Mouse (Mus musculus): ENCODE results near the gene Slc7a6os. TPM values are rescaled to one million over a fixed set of nuclear protein-coding genes. Genes with fewer than 3 reads are reported as not detected.
"Not testable (repeated sequence)": the region's sequence is repeated elsewhere in the genome, so short reads cannot be mapped to it uniquely, and the experiment has no call there.

The Slc7a6os gene
- polyA plus RNA-seq, 1 experiment = 11.3 TPM

GRCm38 (mm10) chr8:106231536-106231935, 20.8 kb upstream of the Slc7a6os start:
- no peaks in the 10 kb centered on the region for H3K27me3 ChIP-seq (replicated peaks; ENCODE audit: control insufficient read depth, insufficient read depth, low read length)
- WGBS = 66% methylated on average over 7 of the region's 7 CpGs
- no peak overlapping the region for H3K27ac ChIP-seq (ENCODE audit: insufficient read depth, low read depth, low read length)
- no peaks in the 10 kb centered on the region; the same call in 1 of the 2 replicates for H3K36me3 ChIP-seq (ENCODE audit: control insufficient read depth, insufficient read depth, low read length)
- no peak for TF ChIP-seq CTCF (conservative IDR thresholded peaks at IDR 0.05; ENCODE audit: insufficient read depth, insufficient read length, low read depth, low read length)
- TF ChIP-seq POLR2A (IDR thresholded peaks at IDR 0.05; ENCODE audit: low read depth, low read length) = no peak
- peaks cover under 1% of the 10 kb centered on the region; the same call in 1 of the 2 replicates for H3K4me1 ChIP-seq (ENCODE audit: control insufficient read depth, insufficient read depth, low read length)
- DNase-seq = no peak
- H3K4me3 ChIP-seq (ENCODE audit: insufficient read depth, low read depth, low read length) = no peak overlapping the region

GRCm38 (mm10) chr8:106226589-106226988, 15.9 kb upstream of the Slc7a6os start:
- H3K36me3 ChIP-seq (ENCODE audit: control insufficient read depth, insufficient read depth, low read length) = no peaks in the 10 kb centered on the region; the same call in 1 of the 2 replicates
- TF ChIP-seq CTCF (conservative IDR thresholded peaks at IDR 0.05; ENCODE audit: insufficient read depth, insufficient read length, low read depth, low read length) = peak; percentile 75
- TF ChIP-seq POLR2A (IDR thresholded peaks at IDR 0.05; ENCODE audit: low read depth, low read length) = no peak
- H3K4me3 ChIP-seq (ENCODE audit: insufficient read depth, low read depth, low read length) = no peak overlapping the region
- no peaks in the 10 kb centered on the region for H3K4me1 ChIP-seq (ENCODE audit: control insufficient read depth, insufficient read depth, low read length)
- peak; percentile 51 for DNase-seq
- no peak overlapping the region for H3K27ac ChIP-seq (ENCODE audit: insufficient read depth, low read depth, low read length)
- WGBS = 42% methylated on average over 9 of the region's 9 CpGs
- no peaks in the 10 kb centered on the region for H3K27me3 ChIP-seq (replicated peaks; ENCODE audit: control insufficient read depth, insufficient read depth, low read length)

- WGBS = 90% methylated on average over 3 of the region's 3 CpGs
- no peak for DNase-seq
- H3K27ac ChIP-seq (ENCODE audit: insufficient read depth, low read depth, low read length) = no peak overlapping the region
- 0 out of 2 replicates have a peak, but pooled peaks cover 1% of the 10 kb centered on the region for H3K36me3 ChIP-seq (ENCODE audit: control insufficient read depth, insufficient read depth, low read length)
- TF ChIP-seq POLR2A (IDR thresholded peaks at IDR 0.05; ENCODE audit: low read depth, low read length) (no peak), CTCF (conservative IDR thresholded peaks at IDR 0.05; ENCODE audit: insufficient read depth, insufficient read length, low read depth, low read length) (no peak)
- H3K4me1 ChIP-seq (ENCODE audit: control insufficient read depth, insufficient read depth, low read length) = no peaks in the 10 kb centered on the region
- no peaks in the 10 kb centered on the region for H3K27me3 ChIP-seq (replicated peaks; ENCODE audit: control insufficient read depth, insufficient read depth, low read length)
- no peak overlapping the region for H3K4me3 ChIP-seq (ENCODE audit: insufficient read depth, low read depth, low read length)
Observed at GRCm38 (mm10) chr8:106219620-106220019, 8.9 kb upstream of the Slc7a6os start.

- no peak overlapping the region for H3K4me3 ChIP-seq (ENCODE audit: insufficient read depth, low read depth, low read length)
- no peak for TF ChIP-seq CTCF (conservative IDR thresholded peaks at IDR 0.05; ENCODE audit: insufficient read depth, insufficient read length, low read depth, low read length)
- TF ChIP-seq POLR2A (IDR thresholded peaks at IDR 0.05; ENCODE audit: low read depth, low read length) = no peak
- 96% methylated on average over 3 of the region's 3 CpGs for WGBS
- H3K27me3 ChIP-seq (replicated peaks; ENCODE audit: control insufficient read depth, insufficient read depth, low read length) = no peaks in the 10 kb centered on the region
- H3K4me1 ChIP-seq (ENCODE audit: control insufficient read depth, insufficient read depth, low read length) = peaks cover 4% of the 10 kb centered on the region; the same call in 1 of the 2 replicates
- H3K36me3 ChIP-seq (ENCODE audit: control insufficient read depth, insufficient read depth, low read length) = 0 out of 2 replicates have a peak, but pooled peaks cover 1% of the 10 kb centered on the region
- no peak overlapping the region for H3K27ac ChIP-seq (ENCODE audit: insufficient read depth, low read depth, low read length)
- no peak for DNase-seq
Observed at GRCm38 (mm10) chr8:106213959-106214358, 3.2 kb upstream of the Slc7a6os start.

DNA sequence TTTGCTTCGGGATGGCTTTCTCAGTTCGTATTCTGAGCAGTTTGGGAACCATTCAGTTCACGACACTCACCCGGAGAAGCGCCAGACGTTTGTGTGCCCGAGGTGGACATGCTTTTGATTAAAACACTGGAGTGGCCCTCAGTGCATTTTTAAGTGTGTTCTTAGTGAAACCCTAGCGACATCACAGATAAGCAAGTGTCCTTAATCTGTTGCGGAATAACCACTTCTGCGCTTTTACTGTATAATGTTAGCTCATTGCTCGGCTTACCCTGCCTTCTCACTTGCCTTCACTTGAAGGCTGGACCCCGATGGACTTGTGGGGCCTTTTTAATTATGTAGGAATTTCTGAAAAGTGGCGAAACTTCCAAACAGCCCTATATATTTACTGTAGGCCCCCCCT, 686 bp upstream of the Slc7a6os start:
- TF ChIP-seq CTCF (conservative IDR thresholded peaks at IDR 0.05; ENCODE audit: insufficient read depth, insufficient read length, low read depth, low read length) = no peak
- TF ChIP-seq POLR2A (IDR thresholded peaks at IDR 0.05; ENCODE audit: low read depth, low read length) = no peak

DNA sequence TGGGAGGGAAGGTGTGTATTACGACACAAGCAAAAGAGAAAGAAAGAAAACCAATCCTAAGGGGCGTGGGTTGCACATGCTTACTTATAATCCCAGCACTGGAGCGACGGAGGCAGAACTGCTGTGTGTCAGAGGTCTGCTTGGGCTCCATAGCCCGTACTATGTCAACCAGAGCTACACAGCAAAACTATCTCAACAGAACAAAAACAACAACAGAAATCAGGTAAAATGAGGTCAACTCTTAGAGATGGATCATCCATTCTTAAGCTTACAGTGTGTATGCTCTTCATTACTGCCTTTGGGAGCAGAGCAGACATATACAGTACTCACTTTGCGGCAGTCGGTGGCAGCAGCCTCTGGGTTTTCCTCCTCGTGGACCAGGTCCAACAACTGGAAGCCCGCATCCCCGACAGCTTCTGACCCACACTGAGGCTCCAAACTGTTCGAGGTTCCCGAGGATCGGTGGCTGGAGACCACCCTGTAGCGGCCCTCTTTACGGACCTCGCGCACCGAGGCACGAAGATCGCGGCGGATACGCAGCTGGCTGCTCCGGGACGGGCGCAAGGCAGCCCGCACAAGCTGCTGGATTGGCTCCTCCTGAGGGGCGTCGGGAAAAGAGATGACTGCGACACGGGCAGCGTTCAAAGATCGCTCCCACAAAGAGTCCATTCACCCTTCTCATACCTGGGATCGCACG, 552 bp downstream of the Slc7a6os start:
- peak overlapping the region; percentile 83 for H3K27ac ChIP-seq (ENCODE audit: insufficient read depth, low read depth, low read length)
- H3K36me3 ChIP-seq (ENCODE audit: control insufficient read depth, insufficient read depth, low read length) = no peaks in the 10 kb centered on the region; the same call in 1 of the 2 replicates
- no peak for DNase-seq
- H3K27me3 ChIP-seq (replicated peaks; ENCODE audit: control insufficient read depth, insufficient read depth, low read length) = no peaks in the 10 kb centered on the region
- peaks cover 4% of the 10 kb centered on the region; the same call in 1 of the 2 replicates for H3K4me1 ChIP-seq (ENCODE audit: control insufficient read depth, insufficient read depth, low read length)
- peak overlapping the region; percentile 93 for H3K4me3 ChIP-seq (ENCODE audit: insufficient read depth, low read depth, low read length)
- under 1% methylated on average over 35 of the region's 35 CpGs for WGBS
- TF ChIP-seq POLR2A (IDR thresholded peaks at IDR 0.05; ENCODE audit: low read depth, low read length) = no peak
- no peak for TF ChIP-seq CTCF (conservative IDR thresholded peaks at IDR 0.05; ENCODE audit: insufficient read depth, insufficient read length, low read depth, low read length)

More for the DNA sequence above, 686 bp upstream of the Slc7a6os start:
- H3K27me3 ChIP-seq (replicated peaks; ENCODE audit: control insufficient read depth, insufficient read depth, low read length) = no peaks in the 10 kb centered on the region
- DNase-seq = no peak
- no peaks in the 10 kb centered on the region for H3K36me3 ChIP-seq (ENCODE audit: control insufficient read depth, insufficient read depth, low read length)
- peak overlapping the region; percentile 93 for H3K4me3 ChIP-seq (ENCODE audit: insufficient read depth, low read depth, low read length)
- 2% methylated on average over 13 of the region's 13 CpGs for WGBS
- no peak overlapping the region for H3K27ac ChIP-seq (ENCODE audit: insufficient read depth, low read depth, low read length)
- H3K4me1 ChIP-seq (ENCODE audit: control insufficient read depth, insufficient read depth, low read length) = peaks cover 4% of the 10 kb centered on the region; the same call in 1 of the 2 replicates

DNA sequence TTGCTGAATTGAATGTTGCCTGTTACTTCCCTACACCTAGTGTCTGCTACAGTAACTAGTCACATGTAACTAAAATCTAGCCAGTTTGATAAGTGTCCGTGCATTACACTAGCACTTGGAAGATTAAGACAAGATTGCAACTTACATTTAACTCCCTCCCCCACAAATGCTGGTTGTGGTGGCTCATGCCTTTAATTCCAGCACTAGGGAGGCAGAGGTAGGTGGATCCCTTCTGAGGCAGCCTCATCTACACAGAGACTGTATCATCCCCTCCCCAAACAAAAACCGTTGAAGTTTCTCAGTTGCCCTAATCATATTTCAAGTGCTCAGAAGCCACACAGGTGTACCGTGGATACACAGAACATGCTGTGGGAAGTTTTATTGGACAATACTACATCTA, 11.1 kb downstream of the Slc7a6os start:
- H3K27ac ChIP-seq (ENCODE audit: insufficient read depth, low read depth, low read length); H3K4me1 ChIP-seq (ENCODE audit: control insufficient read depth, insufficient read depth, low read length); DNase-seq; H3K36me3 ChIP-seq (ENCODE audit: control insufficient read depth, insufficient read depth, low read length); H3K27me3 ChIP-seq (replicated peaks; ENCODE audit: control insufficient read depth, insufficient read depth, low read length); H3K4me3 ChIP-seq (ENCODE audit: insufficient read depth, low read depth, low read length): not testable (repeated sequence)
- 71% methylated on average over 3 of the region's 3 CpGs for WGBS

Data from kidney, adult 2 months (tissue).